Mouse (Mus musculus): ENCODE results near the gene Tbx4. TPM values are rescaled to one million over a fixed set of nuclear protein-coding genes. Genes with fewer than 3 reads are reported as not detected.
A peak's percentile ranks its signal among the peaks of the same experiment; 100 is the strongest.

The Tbx4 gene
- polyA plus RNA-seq, 1 experiment from 2014 or later, result 36.3 TPM

GRCm38 (mm10) chr11:85876059-85876788, 10.0 kb upstream of the Tbx4 start:
- 0 out of 2 replicates have a peak overlapping the region, but pooled peaks have one; percentile 38 for H3K9ac ChIP-seq (ENCODE audit: low read length)
- H3K4me1 ChIP-seq (ENCODE audit: control insufficient read depth, insufficient read depth, low read length), result peaks cover 25% of the 10 kb centered on the region
- peak; percentile 94 for DNase-seq (ENCODE audit: low spot score)
- H3K4me3 ChIP-seq (ENCODE audit: low read depth, low read length), result peak overlapping the region; percentile 7; the same call in 1 of the 2 replicates
- no peaks in the 10 kb centered on the region for H3K9me3 ChIP-seq (ENCODE audit: control insufficient read depth, low read length)
- H3K4me2 ChIP-seq (ENCODE audit: low read depth, severe bottlenecking), result peak overlapping the region; percentile 32; the same call in 1 of the 2 replicates
- no peaks in the 10 kb centered on the region for H3K36me3 ChIP-seq (ENCODE audit: control insufficient read depth, insufficient read depth, low read length)
- WGBS, result 19% methylated on average over 24 of the region's 24 CpGs
- ATAC-seq (ENCODE audit: insufficient number of reproducible peaks, low FRiP score, low TSS enrichment, low read depth), result peak; percentile 89
- no peaks in the 10 kb centered on the region for H3K27me3 ChIP-seq (ENCODE audit: control insufficient read depth, insufficient read depth, low read length)
- peak overlapping the region; percentile 92 for H3K27ac ChIP-seq (replicated peaks; ENCODE audit: low read depth, low read length)

GRCm38 (mm10) chr11:85884498-85884897, 1.7 kb upstream of the Tbx4 start:
- Histone ChIP-seq H3K27me3 (ENCODE audit: control insufficient read depth, insufficient read depth, low read length) (peaks cover 11% of the 10 kb centered on the region), H3K4me3 (ENCODE audit: low read depth, low read length) (no peak overlapping the region), H3K9ac (ENCODE audit: low read length) (no peak overlapping the region), H3K4me1 (ENCODE audit: control insufficient read depth, insufficient read depth, low read length) (peaks cover 15% of the 10 kb centered on the region), H3K4me2 (ENCODE audit: low read depth, severe bottlenecking) (no peak overlapping the region), H3K36me3 (ENCODE audit: control insufficient read depth, insufficient read depth, low read length) (no peaks in the 10 kb centered on the region), H3K27ac (replicated peaks; ENCODE audit: low read depth, low read length) (no peak overlapping the region), H3K9me3 (ENCODE audit: control insufficient read depth, low read length) (no peaks in the 10 kb centered on the region)
- ATAC-seq (ENCODE audit: insufficient number of reproducible peaks, low FRiP score, low TSS enrichment, low read depth), result no peak
- no peak for DNase-seq (ENCODE audit: low spot score)
- WGBS, result 74% methylated on average over 4 of the region's 4 CpGs

DNA sequence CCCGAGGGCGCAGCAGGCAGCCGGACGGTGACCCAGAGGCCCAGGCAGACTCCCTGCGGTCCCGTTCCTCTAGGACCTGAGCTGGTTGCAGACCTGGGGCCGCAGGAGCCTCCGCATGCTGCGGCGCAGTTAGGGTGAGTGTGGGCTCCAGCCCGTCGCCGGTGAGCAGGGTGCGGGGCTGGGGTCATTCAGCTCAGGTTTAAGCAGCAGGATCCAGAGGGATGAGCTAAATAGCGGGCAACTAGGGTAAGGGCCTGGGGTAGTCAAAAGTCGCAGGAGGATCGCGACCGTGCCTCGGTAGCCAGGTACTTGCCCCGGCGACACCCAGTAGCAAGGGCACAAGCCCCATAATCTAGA, 185 bp downstream of the Tbx4 start:
- Histone ChIP-seq H3K9ac (ENCODE audit: low read length) (peak overlapping the region; percentile 94), H3K4me1 (ENCODE audit: control insufficient read depth, insufficient read depth, low read length) (peaks cover 18% of the 10 kb centered on the region; the same call in 1 of the 2 replicates), H3K27me3 (ENCODE audit: control insufficient read depth, insufficient read depth, low read length) (peaks cover 27% of the 10 kb centered on the region), H3K9me3 (ENCODE audit: control insufficient read depth, low read length) (no peaks in the 10 kb centered on the region), H3K4me2 (ENCODE audit: low read depth, severe bottlenecking) (peak overlapping the region; percentile 55), H3K4me3 (ENCODE audit: low read depth, low read length) (peak overlapping the region; percentile 61), H3K36me3 (ENCODE audit: control insufficient read depth, insufficient read depth, low read length) (0 out of 2 replicates have a peak, but pooled peaks cover 2% of the 10 kb centered on the region), H3K27ac (replicated peaks; ENCODE audit: low read depth, low read length) (peak overlapping the region; percentile 89)
- DNase-seq (ENCODE audit: low spot score) (no peak), ATAC-seq (ENCODE audit: insufficient number of reproducible peaks, low FRiP score, low TSS enrichment, low read depth) (no peak)
- under 1% methylated on average over 22 of the region's 22 CpGs for WGBS

DNA sequence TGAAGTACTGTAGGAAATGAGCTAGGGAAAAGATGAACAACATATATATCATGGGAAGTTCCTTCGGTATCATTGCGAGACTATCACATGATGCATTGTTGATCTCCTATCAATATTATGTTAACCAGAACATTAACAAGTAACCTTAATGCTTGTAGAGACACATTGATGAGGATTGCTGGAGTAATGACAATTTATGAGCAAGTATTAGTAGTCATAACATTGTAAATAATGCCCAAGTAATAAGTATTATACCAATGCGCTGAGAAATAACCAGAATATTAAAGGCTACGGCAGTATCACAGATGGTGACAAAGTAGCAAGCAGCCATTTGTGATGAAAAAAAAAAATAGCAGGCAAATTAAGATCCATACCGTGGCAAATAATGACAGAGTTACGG, 1.1 kb downstream of the Tbx4 start:
- Histone ChIP-seq H3K27me3 (ENCODE audit: control insufficient read depth, insufficient read depth, low read length) (peaks cover 31% of the 10 kb centered on the region), H3K9me3 (ENCODE audit: control insufficient read depth, low read length) (no peaks in the 10 kb centered on the region), H3K36me3 (ENCODE audit: control insufficient read depth, insufficient read depth, low read length) (0 out of 2 replicates have a peak, but pooled peaks cover 2% of the 10 kb centered on the region), H3K9ac (ENCODE audit: low read length) (peak overlapping the region; percentile 40; the same call in 1 of the 2 replicates), H3K27ac (replicated peaks; ENCODE audit: low read depth, low read length) (peak overlapping the region; percentile 36; the same call in 1 of the 2 replicates), H3K4me3 (ENCODE audit: low read depth, low read length) (peak overlapping the region; percentile 61), H3K4me1 (ENCODE audit: control insufficient read depth, insufficient read depth, low read length) (peaks cover 18% of the 10 kb centered on the region; the same call in 1 of the 2 replicates), H3K4me2 (ENCODE audit: low read depth, severe bottlenecking) (peak overlapping the region; percentile 53)
- no peak for DNase-seq (ENCODE audit: low spot score)
- ATAC-seq (ENCODE audit: insufficient number of reproducible peaks, low FRiP score, low TSS enrichment, low read depth), result no peak
- 19% methylated on average over 6 of the region's 6 CpGs for WGBS

DNA sequence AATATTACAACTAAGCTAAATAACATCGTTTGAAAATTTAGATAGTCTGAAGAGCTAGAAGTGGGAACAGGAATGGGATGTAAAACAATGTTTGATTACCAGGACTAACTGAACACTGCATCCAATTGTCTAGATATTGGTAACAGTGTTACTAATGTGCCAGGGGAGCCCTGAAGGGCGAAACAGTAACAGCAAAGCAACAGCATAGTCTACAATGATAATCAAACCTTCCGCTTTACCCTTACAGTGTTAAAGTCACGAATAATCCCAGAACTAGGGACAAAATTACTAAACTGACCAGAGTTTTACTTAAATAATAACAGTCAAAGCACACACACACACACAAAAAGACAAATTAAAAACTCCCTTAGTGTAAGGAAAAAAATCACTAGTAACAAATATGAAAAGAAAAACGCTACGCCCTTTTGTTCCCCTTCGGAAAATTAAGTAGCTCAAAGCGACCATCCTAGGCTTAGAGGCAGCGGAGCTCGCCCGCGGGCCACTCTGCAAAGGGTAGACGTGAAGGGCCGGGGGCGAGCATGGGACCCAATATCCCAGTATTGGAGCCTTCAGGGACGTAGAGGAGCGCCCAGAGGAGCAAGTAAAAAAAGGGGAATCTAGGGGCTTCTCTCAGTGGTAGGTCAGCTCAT, 1.7 kb downstream of the Tbx4 start:
- peaks cover 22% of the 10 kb centered on the region for H3K4me1 ChIP-seq (ENCODE audit: control insufficient read depth, insufficient read depth, low read length)
- H3K4me2 ChIP-seq (ENCODE audit: low read depth, severe bottlenecking), result peak overlapping the region; percentile 53
- H3K27ac ChIP-seq (replicated peaks; ENCODE audit: low read depth, low read length), result peak overlapping the region; percentile 94
- H3K27me3 ChIP-seq (ENCODE audit: control insufficient read depth, insufficient read depth, low read length), result peaks cover 37% of the 10 kb centered on the region
- 3% methylated on average over 17 of the region's 17 CpGs for WGBS
- peak overlapping the region; percentile 61 for H3K4me3 ChIP-seq (ENCODE audit: low read depth, low read length)
- DNase-seq (ENCODE audit: low spot score) (no peak), ATAC-seq (ENCODE audit: insufficient number of reproducible peaks, low FRiP score, low TSS enrichment, low read depth) (no peak)
- H3K9me3 ChIP-seq (ENCODE audit: control insufficient read depth, low read length), result no peaks in the 10 kb centered on the region
- peak overlapping the region; percentile 97 for H3K9ac ChIP-seq (ENCODE audit: low read length)
- H3K36me3 ChIP-seq (ENCODE audit: control insufficient read depth, insufficient read depth, low read length), result 0 out of 2 replicates have a peak, but pooled peaks cover 2% of the 10 kb centered on the region

DNA sequence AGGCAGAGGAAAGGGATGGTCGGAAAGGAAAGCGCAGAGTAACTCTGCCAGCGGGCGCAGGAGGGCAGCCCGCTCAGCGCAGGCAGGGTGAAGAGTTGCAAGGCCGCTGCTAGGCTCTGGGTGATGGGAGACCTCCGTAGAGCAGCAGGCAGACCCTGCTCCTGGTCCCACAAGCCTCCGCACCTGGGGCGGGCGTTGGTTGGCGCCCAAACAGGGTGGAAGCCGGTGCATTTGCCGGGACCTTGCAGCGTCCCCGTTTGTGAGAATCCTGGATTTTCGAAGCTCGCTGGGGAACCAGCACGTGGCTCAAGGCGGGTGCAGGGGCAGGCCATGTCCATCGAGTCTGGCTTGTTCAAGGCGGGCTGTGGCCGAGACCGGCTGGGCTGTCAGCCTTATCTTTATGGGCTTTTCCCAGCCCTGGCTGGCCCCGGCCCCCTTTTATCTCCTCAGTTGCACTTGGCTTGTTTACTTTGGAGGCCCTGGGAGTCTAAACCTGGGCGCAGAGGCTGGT, 2.3 kb downstream of the Tbx4 start:
- Histone ChIP-seq H3K4me1 (ENCODE audit: control insufficient read depth, insufficient read depth, low read length) (peaks cover 22% of the 10 kb centered on the region), H3K27me3 (ENCODE audit: control insufficient read depth, insufficient read depth, low read length) (peaks cover 37% of the 10 kb centered on the region), H3K36me3 (ENCODE audit: control insufficient read depth, insufficient read depth, low read length) (0 out of 2 replicates have a peak, but pooled peaks cover 2% of the 10 kb centered on the region), H3K9me3 (ENCODE audit: control insufficient read depth, low read length) (no peaks in the 10 kb centered on the region), H3K4me3 (ENCODE audit: low read depth, low read length) (peak overlapping the region; percentile 61), H3K4me2 (ENCODE audit: low read depth, severe bottlenecking) (peak overlapping the region; percentile 53), H3K27ac (replicated peaks; ENCODE audit: low read depth, low read length) (peak overlapping the region; percentile 94), H3K9ac (ENCODE audit: low read length) (peak overlapping the region; percentile 97)
- ATAC-seq (ENCODE audit: insufficient number of reproducible peaks, low FRiP score, low TSS enrichment, low read depth) (no peak), DNase-seq (ENCODE audit: low spot score) (peak; percentile 71)
- WGBS, result 3% methylated on average over 26 of the region's 26 CpGs

- Histone ChIP-seq H3K27me3 (ENCODE audit: control insufficient read depth, insufficient read depth, low read length) (peaks cover 41% of the 10 kb centered on the region), H3K4me1 (ENCODE audit: control insufficient read depth, insufficient read depth, low read length) (peaks cover 26% of the 10 kb centered on the region), H3K4me2 (ENCODE audit: low read depth, severe bottlenecking) (peak overlapping the region; percentile 53), H3K36me3 (ENCODE audit: control insufficient read depth, insufficient read depth, low read length) (0 out of 2 replicates have a peak, but pooled peaks cover 2% of the 10 kb centered on the region), H3K9me3 (ENCODE audit: control insufficient read depth, low read length) (no peaks in the 10 kb centered on the region), H3K9ac (ENCODE audit: low read length) (peak overlapping the region; percentile 97), H3K4me3 (ENCODE audit: low read depth, low read length) (peak overlapping the region; percentile 61), H3K27ac (replicated peaks; ENCODE audit: low read depth, low read length) (peak overlapping the region; percentile 94)
- ATAC-seq (ENCODE audit: insufficient number of reproducible peaks, low FRiP score, low TSS enrichment, low read depth) (0 out of 2 replicates have a peak, but pooled peaks have one; percentile 6), DNase-seq (ENCODE audit: low spot score) (peak; percentile 52)
- 18% methylated on average over 8 of the region's 8 CpGs for WGBS
Observed at GRCm38 (mm10) chr11:85889056-85889729, 3.0 kb downstream of the Tbx4 start.

Measured in limb, embryonic 11.5 days (tissue).